Mouse (Mus musculus): Measurements from ENCODE around the gene Mccc2.
"Not testable (repeated sequence)": the region's sequence is repeated elsewhere in the genome, so short reads cannot be mapped to it uniquely, and the experiment has no call there.

The Mccc2 gene

DNA sequence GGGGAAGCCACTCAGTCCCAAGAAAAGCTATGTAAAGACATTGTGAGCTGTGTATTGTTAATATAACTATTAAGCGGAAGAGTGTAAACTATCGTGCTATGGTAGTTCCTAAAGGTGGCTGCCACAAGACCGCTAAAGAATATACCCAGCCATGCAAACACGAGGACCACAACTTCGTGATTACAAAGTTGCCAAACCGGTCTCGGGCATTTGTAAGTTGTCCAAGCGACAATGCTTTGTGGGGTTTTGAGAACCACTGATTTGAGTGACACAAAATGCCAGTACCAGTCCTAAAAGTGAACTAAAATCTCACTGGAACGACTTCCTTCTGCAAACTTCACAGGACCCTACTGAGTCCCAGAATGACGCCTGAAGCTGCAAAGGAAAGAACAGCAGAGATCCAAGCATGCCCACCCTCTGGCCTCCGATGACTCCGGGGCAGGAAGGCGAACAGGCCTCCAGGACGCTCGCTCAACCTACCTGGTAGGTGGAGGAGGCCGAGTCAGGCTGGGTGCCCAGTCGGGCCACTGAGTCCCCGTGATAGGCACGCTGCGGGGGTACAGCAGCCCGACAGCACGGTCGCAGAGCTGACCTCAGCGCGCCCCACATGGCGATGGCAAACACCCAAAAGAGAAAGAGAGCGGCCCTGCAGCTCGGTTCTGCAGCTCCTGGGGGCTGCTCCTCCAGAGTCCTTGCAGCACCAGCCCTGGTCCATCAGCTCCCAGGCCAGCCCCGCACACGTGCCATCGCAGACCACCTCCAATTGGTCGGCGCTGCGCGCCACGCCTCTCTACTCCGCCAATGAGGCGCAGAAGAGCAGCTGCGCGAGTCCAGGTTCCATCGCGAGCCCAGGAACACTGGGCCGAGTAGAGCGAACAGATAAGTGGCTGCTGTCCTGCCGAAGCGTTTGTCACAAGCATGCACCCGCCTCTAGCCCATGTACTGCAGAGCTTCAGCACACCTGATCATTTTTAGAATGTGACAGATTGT lies at the start of gene Mccc2:
TSS of gene Mccc2 (minus strand) at position 734 of the 990 bp plus-strand sequence.
- peak; percentile 75 to 81 for DNase-seq (ENCODE audit: low spot score in 2 of 2)

DNA sequence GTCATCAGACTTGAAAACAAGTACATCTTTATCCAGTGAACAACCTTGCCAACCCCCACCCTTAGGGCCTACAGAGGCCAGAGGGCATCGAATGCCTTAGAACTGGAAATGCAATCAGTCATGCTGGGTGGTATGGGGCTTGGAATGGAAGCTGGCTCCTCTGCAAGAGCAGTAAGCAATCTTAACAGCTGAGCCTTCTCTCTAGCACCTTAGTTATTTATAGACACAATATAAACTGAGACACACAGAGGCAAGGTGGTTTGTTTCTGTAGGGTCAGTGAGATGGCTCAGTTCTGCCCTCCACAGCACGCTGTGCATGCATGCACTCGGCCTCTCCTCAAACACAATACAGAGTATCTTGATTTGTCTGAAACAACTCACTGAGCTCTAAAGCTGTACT lies 48.5 kb upstream of the Mccc2 start:
- no peak for DNase-seq (ENCODE audit: low spot score in 2 of 2)

DNA sequence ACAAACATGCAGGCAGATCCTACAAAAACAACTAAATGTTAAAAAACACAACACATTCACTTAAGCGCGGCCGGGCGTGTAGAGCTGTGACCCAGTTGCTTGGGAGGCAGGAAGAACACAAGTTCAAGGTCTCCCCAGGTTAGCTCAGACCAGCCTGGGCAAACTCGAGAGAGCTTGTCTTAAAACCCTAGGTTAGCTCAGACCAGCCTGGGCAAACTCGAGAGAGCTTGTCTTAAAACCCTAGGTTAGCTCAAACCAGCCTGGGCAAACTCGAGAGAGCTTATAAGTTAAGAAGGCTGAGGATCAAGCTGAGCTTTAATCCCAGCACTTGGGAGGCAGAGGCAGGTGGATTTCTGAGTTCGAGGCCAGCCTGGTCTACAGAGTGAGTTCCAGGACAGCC lies 42.3 kb upstream of the Mccc2 start:
- not testable (repeated sequence) for DNase-seq (ENCODE audit: low spot score in 2 of 2)

DNA sequence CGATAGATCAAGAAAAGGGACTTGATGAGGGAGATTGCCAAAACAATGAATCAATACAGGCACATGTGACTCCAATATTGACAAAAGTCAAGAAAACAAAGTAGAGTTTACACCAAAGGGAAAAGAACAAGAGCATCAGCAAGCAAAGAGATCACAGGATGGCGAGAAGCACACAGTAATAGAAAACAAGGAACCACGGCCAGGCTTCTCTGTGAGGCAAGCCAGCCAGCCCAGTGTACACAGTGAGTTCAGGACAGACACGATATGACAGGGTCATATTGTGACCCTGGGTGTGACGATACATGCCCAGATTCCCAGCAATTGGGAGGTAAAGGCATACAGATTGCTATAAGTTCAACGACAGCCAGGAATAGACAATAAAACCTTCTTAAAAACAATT lies 10.6 kb upstream of the Mccc2 start:
- no peak for DNase-seq (ENCODE audit: low spot score in 2 of 2)

DNA sequence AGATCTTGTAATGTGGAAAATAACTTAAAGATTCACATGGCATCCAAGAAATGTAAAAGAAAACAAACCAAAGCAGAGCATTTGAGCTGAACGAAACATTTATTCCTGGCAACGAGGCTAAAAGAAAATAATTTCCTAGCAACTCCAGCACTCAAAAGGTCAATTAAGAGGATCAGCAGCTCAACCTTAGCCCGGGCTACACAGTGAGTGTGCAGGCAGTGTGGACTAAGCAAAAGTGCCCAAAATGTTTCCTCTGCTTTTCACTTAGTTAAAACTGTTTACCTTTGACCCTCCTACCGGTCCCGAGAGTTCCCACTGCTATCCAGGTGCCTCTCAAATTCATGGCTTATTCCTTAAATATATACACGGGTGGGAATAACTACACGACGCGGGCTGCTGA lies 1.5 kb upstream of the Mccc2 start:
- no peak for DNase-seq (ENCODE audit: low spot score in 2 of 2)

DNA sequence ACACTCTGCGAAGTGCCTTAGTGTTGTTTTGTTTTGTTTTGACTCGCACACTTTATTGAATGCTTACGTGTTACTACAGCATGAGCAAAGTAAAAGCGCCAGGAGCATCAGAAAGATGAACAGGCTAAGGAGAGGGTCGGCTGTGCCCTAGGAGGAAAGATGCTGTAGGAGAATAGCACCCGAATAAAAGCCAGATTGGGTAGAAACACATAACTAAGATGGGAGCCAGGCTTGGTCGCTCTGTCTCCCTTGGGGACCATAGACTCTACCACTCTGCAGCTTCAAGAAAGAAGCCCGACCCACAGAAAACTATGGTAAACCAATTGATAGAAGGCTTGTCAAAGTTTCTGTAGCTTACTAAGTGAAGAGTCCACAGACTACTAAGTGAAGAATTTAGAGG lies 498 bp upstream of the Mccc2 start:
- peak in 1 of 2 experiments; percentile 11 for DNase-seq (ENCODE audit: low spot score in 2 of 2)

DNA sequence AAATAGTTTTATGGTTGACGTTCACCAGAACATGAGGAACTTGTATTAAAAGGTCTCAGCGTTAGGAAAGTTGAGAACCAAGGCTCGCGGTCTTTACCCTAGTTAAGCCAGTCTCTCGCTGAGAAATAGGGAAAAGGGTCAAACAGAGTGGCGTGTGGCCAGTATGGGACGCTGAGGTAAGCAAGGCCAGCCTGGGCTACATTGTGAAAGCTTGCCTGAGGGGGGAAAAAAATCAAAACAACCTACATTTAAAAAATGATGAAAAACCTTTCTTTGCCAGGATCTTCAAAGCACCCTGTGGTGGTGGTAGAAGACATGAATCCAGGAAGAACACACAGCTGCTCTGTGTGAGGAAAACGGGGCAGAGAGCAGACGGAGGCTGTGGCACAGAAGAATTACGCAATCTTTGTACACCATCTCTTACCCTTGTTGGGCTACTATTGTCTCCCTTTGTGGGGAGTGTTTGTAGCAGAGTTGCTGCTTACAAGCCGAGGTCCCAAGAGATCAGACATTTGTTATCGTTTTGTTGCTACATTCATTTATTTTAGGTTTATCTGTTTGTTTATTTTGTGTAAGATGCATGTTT lies 9.4 kb downstream of the Mccc2 start:
- DNase-seq (ENCODE audit: low spot score in 2 of 2), result no peak

DNA sequence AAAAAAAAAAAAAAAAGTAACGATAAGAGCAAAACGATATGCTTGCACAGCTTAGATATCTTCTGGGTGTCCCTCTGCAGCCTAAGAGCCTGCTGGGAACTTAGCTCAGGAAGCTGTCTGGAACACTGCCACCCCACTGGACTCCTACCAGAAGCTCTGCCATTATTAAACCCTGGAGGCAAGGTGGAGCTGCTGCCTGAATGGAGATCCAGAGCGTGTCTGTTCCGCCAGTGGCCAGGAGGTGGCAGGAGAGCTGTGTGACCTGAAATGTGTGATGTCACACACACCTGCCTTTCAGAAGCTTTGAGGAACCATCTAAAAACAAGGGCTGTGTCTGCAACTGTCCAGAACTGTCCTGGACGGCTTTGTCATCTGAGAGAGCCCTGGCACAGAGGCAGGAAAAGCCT lies 13.6 kb downstream of the Mccc2 start:
- DNase-seq (ENCODE audit: low spot score in 2 of 2), result peak; percentile 86 to 91

DNA sequence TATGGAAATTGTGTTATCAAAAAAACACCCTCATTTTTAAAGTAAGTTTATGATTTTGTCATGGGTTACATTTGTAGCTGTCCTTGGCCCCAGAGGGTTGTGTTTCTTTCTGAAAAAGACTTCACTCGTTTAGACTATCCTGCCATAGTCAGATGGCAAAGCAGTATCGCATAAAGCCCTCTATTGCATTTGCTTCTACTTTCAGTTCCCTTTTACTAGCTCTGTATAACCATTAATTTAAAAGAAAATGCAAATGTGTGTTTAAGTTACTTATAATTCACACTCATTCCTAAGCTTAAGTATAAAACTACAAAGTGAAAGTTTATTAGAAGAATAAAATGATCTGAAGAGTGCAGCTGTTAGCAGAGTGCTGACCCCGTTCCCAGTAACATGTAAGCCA lies 16.4 kb downstream of the Mccc2 start:
- no peak for DNase-seq (ENCODE audit: low spot score in 2 of 2)

DNA sequence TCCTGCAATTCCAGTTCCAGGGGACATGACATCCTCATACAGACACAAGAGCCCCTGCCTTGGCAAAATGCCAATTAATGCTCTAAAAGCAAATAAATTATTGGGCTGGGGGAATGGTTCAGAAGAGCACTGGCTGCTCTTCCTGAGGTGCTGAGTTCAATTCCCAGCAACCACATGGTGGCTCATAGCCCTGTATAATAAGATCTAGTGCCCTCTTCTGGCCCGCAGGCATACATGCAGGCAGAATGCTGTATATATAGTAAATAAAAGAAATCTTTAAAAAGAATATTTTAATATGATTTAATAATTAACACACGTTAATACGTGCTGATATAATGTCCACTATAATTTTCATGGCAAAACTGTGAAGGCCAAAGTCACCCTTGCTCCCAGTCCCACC lies 17.3 kb downstream of the Mccc2 start:
- no peak for DNase-seq (ENCODE audit: low spot score in 2 of 2)

DNA sequence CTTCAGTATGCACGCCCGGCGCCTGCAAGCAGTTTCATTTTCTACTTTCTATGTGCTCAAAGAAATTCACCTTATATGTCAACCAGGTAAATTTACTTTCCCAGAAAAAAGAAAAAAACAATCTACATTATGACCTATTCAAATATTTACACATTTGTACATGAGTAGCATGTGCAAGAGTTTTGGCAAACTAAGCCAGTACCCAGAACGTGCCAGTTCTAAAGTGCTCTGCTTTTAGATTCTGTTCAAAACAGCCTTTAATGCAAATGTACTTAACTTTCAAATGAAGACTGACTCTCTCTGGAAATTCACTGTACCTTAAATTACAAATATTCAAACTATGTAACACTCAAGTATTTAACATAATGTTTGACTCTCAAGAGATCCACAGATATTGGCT lies 25.8 kb downstream of the Mccc2 start:
- no peak for DNase-seq (ENCODE audit: low spot score in 2 of 2)

DNA sequence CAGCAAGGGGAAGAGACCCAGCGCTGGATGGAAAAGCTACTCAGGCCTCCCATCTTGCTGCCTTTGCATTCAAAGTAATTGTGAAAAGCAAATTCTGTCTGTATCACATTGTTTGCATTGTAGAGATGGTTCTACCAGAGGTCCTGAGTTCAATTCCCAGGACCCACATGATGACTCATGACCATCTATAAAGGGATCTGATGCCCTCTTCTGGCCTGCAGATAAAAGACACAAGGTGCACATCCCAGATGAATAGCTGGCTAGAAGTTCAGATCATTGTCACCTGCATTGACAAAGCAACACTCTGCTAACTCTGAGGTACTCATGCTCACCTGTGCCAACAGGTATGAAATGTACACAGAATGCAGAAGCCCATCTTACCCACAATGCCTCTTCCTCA lies 32.1 kb downstream of the Mccc2 start:
- no peak for DNase-seq (ENCODE audit: low spot score in 2 of 2)

DNA sequence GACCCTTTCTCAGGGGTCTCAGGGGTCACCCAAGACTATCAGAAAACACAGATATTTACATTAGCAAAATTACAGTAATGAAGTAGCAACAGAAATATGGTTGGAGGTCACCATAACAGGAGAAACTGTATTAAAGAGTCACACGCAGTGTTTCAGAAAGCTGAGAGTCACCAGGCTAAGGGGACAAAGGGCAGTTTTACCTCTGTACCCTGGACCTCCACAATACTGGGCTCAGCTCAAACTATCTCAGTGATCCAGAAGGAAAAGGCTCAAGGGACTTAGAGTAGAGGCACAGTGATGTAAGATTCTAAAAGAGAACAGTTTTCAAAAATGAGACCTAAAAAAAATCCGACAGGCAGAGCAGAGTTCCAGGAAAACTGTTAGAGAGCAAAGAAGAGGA lies 36.0 kb downstream of the Mccc2 start:
- no peak for DNase-seq (ENCODE audit: low spot score in 2 of 2)

DNA sequence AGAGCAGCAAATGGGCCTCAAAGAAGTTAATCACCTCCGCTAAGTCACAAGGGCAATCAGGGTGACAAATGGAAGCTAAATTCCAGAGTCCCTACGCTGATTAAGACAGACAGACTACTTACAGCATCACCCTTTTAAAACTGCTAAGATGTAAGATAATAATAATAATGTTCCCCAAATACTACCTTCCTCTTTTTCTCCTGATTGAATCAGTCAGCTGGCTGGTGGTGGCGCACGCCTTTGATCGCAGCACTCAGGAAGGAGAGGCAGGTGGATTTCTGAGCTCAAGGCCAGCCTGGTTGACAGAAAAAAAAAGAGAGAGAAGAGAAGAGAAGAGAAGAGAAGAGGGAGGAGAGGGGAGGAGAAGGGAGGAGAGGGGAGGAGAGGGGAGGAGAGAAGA lies 45.4 kb downstream of the Mccc2 start:
- DNase-seq (ENCODE audit: low spot score in 2 of 2), result no peak

DNA sequence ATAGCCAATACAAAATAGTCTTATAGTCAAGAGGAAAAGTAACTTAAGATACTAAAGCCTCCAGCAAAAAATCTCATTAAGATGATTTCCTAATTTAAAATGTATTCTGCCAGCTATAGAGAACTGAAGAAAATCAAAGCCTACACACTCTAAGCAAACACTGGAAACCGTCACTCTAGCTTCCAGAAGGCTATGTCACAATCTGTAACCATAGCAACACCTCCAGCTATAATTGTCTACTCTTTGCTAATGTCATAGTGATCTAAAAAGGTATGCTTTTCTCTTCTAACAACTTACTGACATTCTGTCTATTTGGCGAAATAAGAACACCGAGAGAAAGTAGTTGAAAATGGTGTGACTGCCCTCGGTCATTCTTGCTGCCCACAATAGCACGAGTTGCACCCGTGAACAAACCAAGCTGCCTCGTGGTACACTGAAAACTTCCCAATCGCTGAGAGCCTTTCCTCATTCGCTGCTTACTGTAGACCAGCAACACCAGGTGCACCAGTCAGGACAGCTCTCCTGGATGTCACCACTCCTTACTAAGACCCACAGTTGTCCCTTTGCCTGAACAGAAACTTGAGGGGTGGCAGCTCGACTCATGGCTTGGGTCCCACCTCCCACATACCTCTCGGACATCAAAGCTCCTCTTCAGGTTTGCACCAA lies 48.3 kb downstream of the Mccc2 start:
- peak; percentile 31 to 43 for DNase-seq (ENCODE audit: low spot score in 2 of 2)

DNA sequence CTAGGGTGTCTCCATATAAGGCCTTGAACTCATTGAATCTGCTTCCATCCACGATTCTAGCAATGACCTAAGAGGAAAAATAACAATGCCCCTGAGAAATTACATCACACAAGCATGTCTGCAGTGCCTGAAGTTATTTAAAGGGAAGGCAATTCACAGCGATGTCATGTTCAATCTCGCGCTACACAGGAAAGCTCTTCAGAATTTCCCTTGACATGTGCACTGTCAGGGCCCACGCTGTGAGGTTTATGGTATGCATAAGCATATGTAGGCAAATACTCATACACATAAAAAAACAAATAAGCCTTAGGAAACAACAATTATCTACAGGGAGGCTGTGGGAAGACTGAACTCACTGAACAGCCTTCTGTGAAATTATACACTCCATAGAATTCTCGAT lies 51.6 kb downstream of the Mccc2 start:
- DNase-seq (ENCODE audit: low spot score in 2 of 2), result no peak

DNA sequence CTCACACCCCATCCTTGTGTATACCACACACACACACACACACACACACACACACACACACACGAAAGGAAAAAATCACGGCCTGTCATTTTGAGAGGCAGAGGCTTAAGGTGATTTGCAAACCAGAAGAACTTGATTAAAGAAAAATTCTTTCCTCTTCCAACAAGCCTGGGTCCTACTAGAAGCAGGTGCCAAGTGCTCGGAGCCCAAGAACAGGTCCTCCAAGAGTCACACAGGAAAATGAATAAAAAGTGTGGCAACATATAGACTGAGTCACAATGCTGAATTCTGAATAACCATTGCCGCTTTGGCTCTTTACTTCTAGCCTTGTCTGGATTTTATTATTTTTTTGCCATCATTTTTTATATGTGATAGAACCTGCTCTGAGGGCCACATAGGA lies 53.8 kb downstream of the Mccc2 start:
- DNase-seq (ENCODE audit: low spot score in 2 of 2), result no peak

DNA sequence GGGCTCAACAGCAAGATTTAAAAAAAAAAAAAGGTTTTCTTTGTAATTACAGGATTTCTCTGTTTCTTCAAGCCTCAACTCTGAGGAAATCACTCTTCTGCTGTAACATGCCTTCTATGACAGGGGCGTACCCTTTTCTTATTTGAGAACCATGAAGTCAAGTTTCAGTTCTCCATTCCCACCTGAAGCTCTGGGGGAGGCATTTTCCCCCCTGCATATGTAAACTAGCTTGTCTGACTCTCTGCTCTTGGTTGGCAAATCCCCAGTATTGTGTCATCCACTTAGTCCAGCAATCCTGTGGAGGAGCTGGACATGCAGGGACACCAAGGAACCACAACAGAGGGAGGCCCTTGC lies 59.9 kb downstream of the Mccc2 start:
- DNase-seq (ENCODE audit: low spot score in 2 of 2), result no peak

DNA sequence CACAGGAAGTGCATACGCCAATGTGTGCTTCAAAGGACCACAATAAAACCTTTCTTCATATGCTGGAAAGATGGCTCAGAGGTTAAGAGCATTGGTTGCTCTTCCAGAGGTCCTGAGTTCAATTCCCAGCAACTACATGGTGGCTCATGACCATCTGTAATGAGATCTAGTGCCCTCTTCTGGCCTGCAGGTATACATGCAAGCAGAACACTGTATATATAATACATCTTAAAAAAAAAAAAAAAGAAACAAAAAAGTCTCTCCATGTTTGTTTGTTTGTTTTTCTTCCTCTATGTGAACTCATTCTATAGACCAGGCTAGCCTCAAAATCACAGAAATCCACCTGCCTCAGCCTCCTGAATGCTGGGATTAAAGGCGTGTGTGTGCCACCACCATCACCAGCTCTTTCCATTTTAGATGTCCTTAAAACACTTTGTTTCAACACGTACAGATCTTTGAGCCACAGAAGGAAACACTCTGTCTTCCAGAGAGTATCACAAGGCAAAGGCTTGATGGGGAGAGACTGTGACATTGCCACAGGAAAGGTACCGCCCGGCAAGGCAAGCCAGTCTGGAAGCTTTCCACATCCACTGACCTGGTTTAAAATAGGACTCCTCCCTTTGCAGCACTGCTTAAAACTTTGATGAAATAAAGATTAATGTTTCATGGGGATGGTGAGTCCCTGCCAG lies 60.4 kb downstream of the Mccc2 start:
- DNase-seq (ENCODE audit: low spot score in 2 of 2), result no peak

DNA sequence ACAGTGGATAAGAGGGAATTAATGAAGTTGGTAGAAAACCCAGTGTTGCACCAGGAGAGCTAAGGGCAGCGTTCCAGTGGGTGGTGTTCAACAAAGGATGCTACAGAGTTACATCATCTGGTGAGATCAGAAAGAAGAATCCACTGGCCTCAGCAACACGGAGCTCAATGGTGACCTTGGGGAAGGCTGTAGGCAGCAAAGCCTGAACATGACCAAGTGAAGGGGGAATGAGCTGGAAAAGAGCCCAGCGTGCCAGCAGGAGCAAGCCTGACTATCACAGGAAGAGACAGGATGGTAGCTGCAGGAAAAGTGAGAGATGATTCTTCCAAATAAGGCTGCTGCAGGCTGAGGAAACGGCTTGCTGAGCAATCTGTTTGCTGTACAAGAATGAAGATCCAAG lies 68.0 kb downstream of the Mccc2 start:
- no peak for DNase-seq (ENCODE audit: low spot score in 2 of 2)

DNA sequence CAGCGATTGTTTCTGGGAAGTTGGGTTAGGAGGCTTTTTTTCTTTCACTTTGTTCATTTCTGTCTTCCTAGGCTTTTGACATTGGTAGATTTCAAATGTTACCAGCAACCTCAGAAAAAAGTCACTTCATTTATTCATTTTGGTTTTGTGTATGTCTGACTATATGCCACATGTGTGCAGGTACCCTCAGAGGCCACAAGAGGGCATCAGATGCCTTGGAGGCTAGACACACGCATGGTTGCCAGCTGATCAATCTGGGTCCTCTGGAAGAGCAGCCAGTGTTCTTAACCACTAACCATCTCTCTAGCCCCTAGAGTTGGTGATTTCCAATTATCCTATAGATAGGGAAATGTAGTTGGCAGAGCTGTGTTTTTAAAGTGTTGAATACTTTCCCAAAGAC lies 71.9 kb downstream of the Mccc2 start:
- no peak for DNase-seq (ENCODE audit: low spot score in 2 of 2)

DNA sequence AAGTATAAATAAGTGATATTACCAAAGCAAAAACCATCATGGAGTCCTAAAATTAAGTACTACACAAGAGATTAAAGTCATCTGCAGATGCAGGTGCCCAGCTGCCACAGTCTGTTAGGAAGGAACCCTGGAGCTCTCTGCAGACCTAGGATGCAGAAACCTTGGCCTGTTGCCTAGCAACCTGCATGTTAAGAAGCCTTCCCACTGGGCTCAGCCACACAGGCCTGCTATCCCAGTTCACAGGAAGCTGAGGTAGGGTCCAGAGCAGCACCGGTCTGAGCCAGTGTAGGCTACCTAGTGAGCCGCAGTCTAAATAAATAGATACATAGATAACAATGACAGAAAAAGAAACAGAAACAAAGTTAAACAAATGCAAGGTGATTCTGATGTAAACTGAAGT lies 74.8 kb downstream of the Mccc2 start:
- DNase-seq (ENCODE audit: low spot score in 2 of 2), result peak; percentile 33 to 44

All from right cerebral cortex, adult 2 months (tissue).